Mouse (Mus musculus) adrenal gland, postnatal 25 days (tissue): ENCODE data around the gene Mapk8. TPM values are rescaled to one million over a fixed set of nuclear protein-coding genes. Genes with fewer than 3 reads are reported as not detected.

Experiments
- DNase-seq: peaks from one replicate; pipeline ENCODE4 v3.0.0; 2021; ENCODE audit warnings: mixed read lengths
- total RNA-seq: library from RNA; stranded (reverse); gene quantifications from 2 replicates; pipeline ENCODE4 v1.2.3, GENCODE M21; 2021

Mapk8 gene
- total RNA-seq, 1 experiment from 2014 or later, result 26.9 TPM

DNA sequence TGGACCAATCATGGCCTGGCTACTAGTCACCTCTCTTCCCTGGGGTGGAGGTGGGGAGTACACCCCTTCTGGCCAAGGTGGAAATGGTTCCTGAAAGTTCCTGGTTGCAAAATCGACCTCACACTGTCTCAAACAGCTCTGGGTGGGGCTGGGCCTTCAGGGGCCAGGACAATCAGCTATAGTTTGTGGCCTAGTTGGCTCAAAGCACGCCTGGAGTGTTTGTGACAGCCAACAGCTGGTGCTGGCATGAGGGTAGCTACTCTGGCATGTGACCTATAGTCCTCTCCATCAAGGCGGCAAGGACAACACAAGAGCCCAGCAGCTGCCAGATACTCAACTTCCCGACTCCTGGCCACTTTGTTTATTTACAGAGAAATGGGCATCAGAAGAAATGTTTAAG is 99.2 kb downstream of the Mapk8 start:
- DNase-seq, result no peak

DNA sequence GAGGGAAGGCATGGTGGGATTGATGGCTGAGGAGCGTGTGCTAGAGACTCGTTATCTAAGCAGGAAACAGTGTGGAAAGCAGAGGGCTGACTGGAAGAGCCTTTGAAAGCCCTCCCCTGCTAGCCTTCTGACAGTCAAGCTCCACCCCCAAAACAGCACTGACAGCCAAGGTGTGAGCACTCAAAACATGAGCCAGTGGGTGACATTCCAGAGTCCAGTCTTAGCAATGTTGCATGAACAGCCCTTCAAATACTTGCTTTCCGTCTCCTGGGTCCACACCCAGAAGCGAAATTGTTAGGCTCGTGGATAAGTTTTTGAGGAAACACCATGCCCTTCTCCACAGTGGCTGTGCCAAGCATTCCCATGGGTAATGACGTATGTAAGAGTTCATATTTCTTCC is 100.4 kb downstream of the Mapk8 start:
- DNase-seq, result no peak

DNA sequence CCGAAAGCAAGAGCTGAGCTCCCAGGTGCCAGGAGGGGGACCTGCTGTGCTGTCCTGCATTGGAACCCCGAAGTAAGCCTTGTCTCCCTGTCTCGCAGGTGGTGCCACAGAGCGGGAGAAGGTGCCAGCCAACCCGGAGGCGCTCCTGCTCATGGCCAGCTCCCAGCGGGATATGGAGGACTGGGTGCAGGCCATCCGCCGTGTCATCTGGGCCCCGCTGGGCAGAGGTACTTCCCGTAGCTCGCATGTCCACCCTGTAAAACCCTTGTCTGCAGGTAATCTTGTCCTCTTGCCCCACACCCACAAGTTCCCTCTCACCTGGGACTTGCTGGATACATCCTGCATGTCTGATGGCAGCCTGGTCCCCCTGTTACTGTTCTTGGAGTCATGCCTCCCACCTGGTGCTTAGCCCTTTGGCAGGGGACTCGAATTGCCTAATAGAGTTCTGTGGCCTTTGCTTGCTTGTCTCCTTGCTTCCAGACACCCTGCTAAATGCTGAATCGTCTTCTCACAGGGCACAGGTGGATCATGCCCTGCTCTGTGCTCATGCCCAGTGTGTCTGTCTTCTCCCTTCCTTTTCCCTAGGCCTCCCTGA is 103.7 kb downstream of the Mapk8 start:
- no peak for DNase-seq

DNA sequence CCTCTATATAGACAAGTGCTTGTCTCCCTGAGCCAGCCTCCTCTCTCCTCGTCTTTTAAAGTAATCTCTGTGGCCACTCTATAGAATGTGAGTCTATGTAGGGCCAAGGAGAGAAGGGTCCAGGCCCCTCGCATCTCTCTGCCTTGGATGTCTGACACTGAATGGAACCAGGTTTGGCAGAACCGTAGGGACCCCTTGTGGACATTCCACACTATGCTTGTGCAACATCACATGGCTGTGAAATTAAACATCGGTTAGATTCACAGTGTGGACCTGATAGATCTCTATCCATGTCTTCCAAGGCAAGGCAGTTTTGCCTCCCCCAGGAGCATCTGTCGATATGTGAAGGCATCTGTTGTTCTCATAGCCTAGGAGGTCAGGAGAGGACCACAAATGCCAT is 108.3 kb downstream of the Mapk8 start:
- DNase-seq, result no peak

DNA sequence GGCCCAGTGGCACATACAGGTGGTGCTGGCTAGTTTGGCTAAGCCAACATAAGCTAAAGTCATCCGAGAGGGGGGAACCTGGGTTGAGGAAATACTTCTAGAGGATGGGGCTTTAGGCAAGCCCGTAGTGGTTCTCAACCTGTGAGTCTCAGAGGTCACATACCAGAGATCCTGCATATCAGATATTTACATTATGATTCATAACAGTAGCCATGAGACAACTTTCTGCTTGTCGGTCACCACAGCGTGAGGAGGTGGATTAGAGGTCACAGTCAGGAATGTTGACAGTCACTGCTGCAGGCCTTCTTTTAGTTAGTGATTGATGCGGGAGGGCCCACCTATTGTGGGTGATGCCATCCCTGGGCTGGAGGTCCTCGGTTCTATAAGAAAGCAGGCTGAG is 111.2 kb downstream of the Mapk8 start:
- DNase-seq, result no peak

DNA sequence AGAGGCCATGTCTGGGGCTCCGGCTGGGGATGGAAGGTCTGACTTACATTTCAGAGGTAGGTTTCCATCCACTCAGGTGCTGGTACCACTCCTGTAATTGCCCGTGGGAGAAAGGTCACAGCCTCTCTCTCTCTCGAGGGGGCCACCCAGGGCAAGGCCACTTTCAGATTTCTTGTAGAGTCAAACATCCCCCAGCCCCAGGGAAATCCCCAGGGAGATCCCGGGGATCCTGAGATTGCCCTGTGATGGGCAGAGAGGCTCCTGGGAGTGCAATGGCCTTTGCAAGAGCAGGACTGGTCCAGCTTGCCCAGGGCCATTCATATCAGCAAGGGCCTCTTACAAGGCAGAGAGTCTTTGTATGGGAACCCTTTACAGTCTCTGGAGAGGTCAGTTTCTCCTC is 112.6 kb downstream of the Mapk8 start:
- no peak for DNase-seq

DNA sequence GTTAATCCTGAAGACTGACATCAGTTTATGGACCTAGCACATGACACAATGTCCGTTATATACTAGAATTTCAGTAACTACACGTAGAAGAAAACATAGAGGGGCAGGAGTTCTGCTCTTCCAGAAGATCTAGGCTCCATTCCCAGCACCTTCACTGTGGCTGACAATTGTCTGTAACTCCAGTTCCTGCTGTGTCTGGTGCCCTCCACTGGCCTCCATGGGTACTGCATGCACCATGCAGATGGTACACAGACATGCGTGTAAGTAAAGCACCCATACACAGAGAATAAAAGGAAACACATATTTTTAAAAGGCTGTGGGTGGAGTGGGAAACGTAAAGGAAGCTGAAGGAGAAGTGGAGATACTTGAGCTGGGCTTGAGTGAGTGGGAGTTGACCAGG is 113.1 kb downstream of the Mapk8 start:
- no peak for DNase-seq

DNA sequence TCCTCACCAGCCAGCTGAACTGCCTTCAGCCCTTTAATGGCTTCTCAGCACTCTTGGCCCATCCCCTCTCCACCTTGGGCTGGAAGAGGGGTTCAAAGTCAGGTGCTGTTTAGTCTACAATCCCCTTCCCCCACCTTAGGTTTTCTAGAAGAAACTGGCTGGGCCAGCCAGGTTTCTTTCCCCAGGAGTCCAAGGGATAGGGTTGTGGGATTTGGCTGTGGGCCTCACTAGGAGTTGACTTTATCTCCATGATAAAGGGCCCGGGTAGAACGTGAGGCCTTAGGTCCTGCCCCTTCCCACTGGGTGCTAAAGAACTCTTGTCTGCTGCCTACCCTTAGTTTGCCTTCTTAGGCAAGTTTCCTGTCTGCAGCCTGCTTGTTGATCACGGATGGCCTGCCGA is 115.3 kb downstream of the Mapk8 start:
- no peak for DNase-seq

DNA sequence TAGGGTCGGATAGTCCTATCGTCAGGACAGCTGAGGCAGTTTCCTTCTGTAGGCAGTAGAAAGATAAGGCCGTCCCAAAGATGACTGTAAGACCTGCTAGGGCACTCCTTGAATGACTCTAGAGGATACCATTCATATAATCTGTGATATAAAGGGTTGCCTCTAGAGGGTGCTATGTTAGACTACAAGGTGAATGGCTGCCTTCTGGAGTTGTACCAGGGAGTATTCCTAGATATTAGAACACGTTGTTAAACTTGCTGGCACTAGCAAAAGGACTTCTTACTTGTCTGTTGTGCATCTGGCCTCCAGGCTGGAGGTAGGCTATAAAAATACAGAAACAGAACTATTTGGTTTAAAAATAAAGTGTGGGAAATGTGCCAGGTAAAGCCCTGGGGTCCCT is 116.0 kb downstream of the Mapk8 start:
- DNase-seq, result no peak

DNA sequence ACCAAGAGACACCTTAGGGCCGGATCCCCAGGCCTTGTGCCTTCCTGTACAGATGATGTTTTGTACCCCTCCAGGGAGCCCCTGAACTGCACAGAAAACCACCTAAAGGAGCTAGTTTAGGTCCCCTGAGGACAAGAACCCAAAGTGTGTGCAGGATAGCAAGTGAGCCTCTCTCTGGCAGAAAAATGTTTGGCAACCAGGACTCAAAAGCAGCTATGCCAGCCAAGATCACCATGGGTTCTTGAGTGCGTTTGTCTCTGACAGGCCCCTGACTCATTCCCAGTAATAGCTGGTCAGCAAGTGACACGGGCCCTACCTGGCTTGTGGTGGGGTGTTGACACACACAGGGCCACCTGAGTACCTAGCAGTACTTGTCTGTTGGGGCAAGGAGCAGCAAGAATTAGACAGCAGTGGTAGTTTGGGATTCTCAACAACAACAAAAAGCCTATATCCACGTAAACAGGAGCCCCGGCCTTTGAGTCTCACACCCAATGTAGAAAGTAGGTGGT is 117.6 kb downstream of the Mapk8 start:
- no peak for DNase-seq

DNA sequence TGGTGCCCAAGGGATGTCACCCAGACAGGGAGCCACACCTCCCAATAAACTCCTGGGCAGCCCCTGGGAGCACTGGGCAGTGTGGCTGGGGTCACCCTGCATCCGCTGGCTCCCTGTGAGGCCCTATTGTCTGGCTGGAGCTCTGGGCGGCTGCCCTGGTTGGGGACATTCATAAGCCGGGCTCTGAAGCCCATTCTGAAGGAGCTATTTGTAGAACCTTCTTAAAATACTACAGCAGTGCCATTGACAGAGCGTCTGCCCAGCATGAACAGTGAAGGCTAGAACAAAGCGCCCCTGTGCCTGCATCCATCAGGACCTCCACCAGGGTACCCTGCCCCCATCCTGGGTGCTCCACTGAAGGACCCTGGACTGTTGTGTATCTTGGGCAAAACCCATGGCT is 118.6 kb downstream of the Mapk8 start:
- no peak for DNase-seq

Other genes starting within 250 kb of the Mapk8 start
- 4.0 and 5.7 TPM in 2 replicates for gene Arhgap22, start 233.1 kb downstream of the Mapk8 start, total RNA-seq
- not detected in 2 replicates for gene Frmpd2, start 24.5 kb upstream of the Mapk8 start, total RNA-seq
- not detected in 2 replicates for gene Ptpn20, start 142.0 kb upstream of the Mapk8 start, total RNA-seq